Mouse (Mus musculus): ENCODE data around the gene Stam.

Gene Stam

GRCm38 (mm10) chr2:14127629-14128028 is 53.7 kb downstream of the Stam start:
- DNase-seq, result no peak

- no peak for DNase-seq
Measured at GRCm38 (mm10) chr2:14130641-14131339, 56.9 kb downstream of the Stam start.

GRCm38 (mm10) chr2:14132468-14133326 is 58.8 kb downstream of the Stam start:
- no peak for DNase-seq

- peak; percentile 38 to 40 for DNase-seq
Measured at GRCm38 (mm10) chr2:14136906-14137305, 63.0 kb downstream of the Stam start.

GRCm38 (mm10) chr2:14139590-14139989 is 65.7 kb downstream of the Stam start:
- DNase-seq, result no peak

- no peak for DNase-seq
Measured at GRCm38 (mm10) chr2:14140044-14140443, 66.1 kb downstream of the Stam start.

GRCm38 (mm10) chr2:14145311-14145710 is 71.4 kb downstream of the Stam start:
- no peak for DNase-seq

GRCm38 (mm10) chr2:14146913-14147312 is 73.0 kb downstream of the Stam start:
- DNase-seq, result no peak

- peak in 1 of 2 experiments; percentile 17 for DNase-seq
Measured at GRCm38 (mm10) chr2:14150829-14151228, 76.9 kb downstream of the Stam start.

GRCm38 (mm10) chr2:14151854-14152253 is 78.0 kb downstream of the Stam start:
- DNase-seq, result no peak

- DNase-seq, result no peak
Measured at GRCm38 (mm10) chr2:14159047-14159446, 85.1 kb downstream of the Stam start.

- no peak for DNase-seq
Measured at GRCm38 (mm10) chr2:14159756-14160155, 85.9 kb downstream of the Stam start.

- DNase-seq, result no peak
Measured at GRCm38 (mm10) chr2:14164459-14165030, 90.6 kb downstream of the Stam start.

GRCm38 (mm10) chr2:14165066-14165465 is 91.2 kb downstream of the Stam start:
- DNase-seq, result no peak

GRCm38 (mm10) chr2:14165618-14166344 is 91.9 kb downstream of the Stam start:
- peak in 1 of 2 experiments; percentile 17 for DNase-seq

GRCm38 (mm10) chr2:14167721-14168120 is 93.8 kb downstream of the Stam start:
- DNase-seq, result no peak

GRCm38 (mm10) chr2:14174334-14174733 is 100.4 kb downstream of the Stam start, which contains the start of gene Tmem236:
TSS of gene Tmem236 (plus strand) at chr2:14174523.
- no peak for DNase-seq

GRCm38 (mm10) chr2:14176460-14177193 is 102.7 kb downstream of the Stam start:
- no peak for DNase-seq

GRCm38 (mm10) chr2:14184375-14184774 is 110.5 kb downstream of the Stam start:
- DNase-seq, result no peak

- DNase-seq, result no peak
Measured at GRCm38 (mm10) chr2:14190684-14191083, 116.8 kb downstream of the Stam start.

- no peak for DNase-seq
Measured at GRCm38 (mm10) chr2:14191601-14192000, 117.7 kb downstream of the Stam start.

GRCm38 (mm10) chr2:14192046-14192445 is 118.1 kb downstream of the Stam start:
- DNase-seq, result no peak
